Mouse (Mus musculus) testis, adult 2 months (tissue): ENCODE measurements around the gene Mettl4.

Source experiments
- CTCF ChIP-seq: fragments of 200-500 bp; IDR thresholded peaks from 2 replicates; pipeline ENCODE4 v1.5.1; 2012; ENCODE audit warnings: low read depth, mild to moderate bottlenecking, inconsistent platforms, low read length, moderate library complexity; ENCODE audit not compliant: control insufficient read depth, insufficient read depth, insufficient replicate concordance
- POLR2A ChIP-seq: fragments of 200-500 bp; IDR thresholded peaks from 2 replicates; pipeline ENCODE4 v1.6.1; 2012; ENCODE audit warnings: low read depth, mild to moderate bottlenecking, inconsistent platforms, low read length, moderate library complexity; ENCODE audit not compliant: control insufficient read depth

GRCm38 (mm10) chr17:94764711-94765110 is 14.9 kb upstream of the Mettl4 start:
- no peak for TF ChIP-seq CTCF
- TF ChIP-seq POLR2A: no peak
